Mouse (Mus musculus) midbrain, embryonic 16.5 days (tissue): ENCODE measurements around the gene Jhy. TPM values are rescaled to one million over a fixed set of nuclear protein-coding genes. Genes with fewer than 3 reads are reported as not detected.

ENCODE experiments used
- ATAC-seq: fragments of 200-750 bp; cut with Nextera tagmentation; 2 replicates; pipeline ENCODE4 v1.8.0; 2017; ENCODE audit warnings: moderate TSS enrichment
- H3K27ac ChIP-seq: fragments of 300-500 bp; sonication (generic); 2 replicates; pipeline ENCODE4 v1.5.1; 2014; ENCODE audit warnings: mild to moderate bottlenecking, low read length, mixed read lengths
- H3K27me3 ChIP-seq: fragments of 300-500 bp; sonication (generic); 2 replicates; pipeline ENCODE4 v1.6.1; 2014; ENCODE audit warnings: low read depth, low read length, mixed read lengths; ENCODE audit not compliant: control insufficient read depth, insufficient read depth
- H3K36me3 ChIP-seq: fragments of 300-500 bp; sonication (generic); 2 replicates; pipeline ENCODE4 v1.6.1; 2014; ENCODE audit warnings: mild to moderate bottlenecking, low read length, moderate library complexity, mixed read lengths; ENCODE audit not compliant: control insufficient read depth, insufficient read depth
- H3K4me1 ChIP-seq: fragments of 300-500 bp; sonication (generic); 2 replicates; pipeline ENCODE4 v1.6.1; 2014; ENCODE audit warnings: mild to moderate bottlenecking, low read length, mixed read lengths; ENCODE audit not compliant: control insufficient read depth, insufficient read depth
- H3K4me2 ChIP-seq: fragments of 300-500 bp; sonication (generic); 2 replicates; pipeline ENCODE4 v1.6.1; 2014; ENCODE audit warnings: mild to moderate bottlenecking, low read length, mixed read lengths
- H3K4me3 ChIP-seq: fragments of 300-500 bp; sonication (generic); 2 replicates; pipeline ENCODE4 v1.5.1; 2014; ENCODE audit warnings: low read depth, mild to moderate bottlenecking, low read length, moderate library complexity, mixed read lengths
- H3K9ac ChIP-seq: fragments of 300-500 bp; sonication (generic); 2 replicates; pipeline ENCODE4 v1.6.1; 2014; ENCODE audit warnings: low read depth, low read length, mixed read lengths
- H3K9me3 ChIP-seq: fragments of 300-500 bp; sonication (generic); replicated peaks from 2 replicates; pipeline ENCODE4 v1.6.1; 2014; ENCODE audit warnings: mild to moderate bottlenecking, low read length, mixed read lengths; ENCODE audit not compliant: control insufficient read depth, poor library complexity, severe bottlenecking
- WGBS: fragments of 180-500 bp; shearing (Covaris S2); extraction: QIAGEN DNeasy Blood & Tissue Kit; methylation state at CpG from one replicate; pipeline ENCODE4 v1.1.7; 2014; 5-methylcytosine and 5-hydroxymethylcytosine counted together
- polyA plus RNA-seq: library from polyadenylated mRNA; unstranded; fragments of >200 nt; fragmentation: Nextera tagmentation; extraction: Ambion mirVana; gene quantifications from 2 replicates; pipeline ENCODE4 v1.2.1, GENCODE M21; 2015

Gene Jhy
- polyA plus RNA-seq, 1 experiment from 2014 or later = 1.2 TPM

GRCm38 (mm10) chr9:40889389-40889788 lies 74.5 kb downstream of the Jhy start:
- H3K9me3 ChIP-seq = no peaks in the 10 kb centered on the region
- H3K27me3 ChIP-seq = peaks cover 19% of the 10 kb centered on the region
- H3K36me3 ChIP-seq = no peaks in the 10 kb centered on the region
- H3K4me1 ChIP-seq = no peaks in the 10 kb centered on the region
- H3K27ac ChIP-seq = no peak overlapping the region
- H3K4me2 ChIP-seq = no peak overlapping the region
- no peak overlapping the region for H3K9ac ChIP-seq
- H3K4me3 ChIP-seq = no peak overlapping the region
- no peak for ATAC-seq
- WGBS = 16% methylated on average over 12 of the region's 12 CpGs

GRCm38 (mm10) chr9:40885669-40886068 lies 78.2 kb downstream of the Jhy start:
- Histone ChIP-seq H3K27ac (no peak overlapping the region), H3K36me3 (no peaks in the 10 kb centered on the region), H3K27me3 (peaks cover 41% of the 10 kb centered on the region), H3K4me1 (no peaks in the 10 kb centered on the region), H3K4me2 (peak overlapping the region; percentile 1; the same call in 1 of the 2 replicates), H3K9ac (no peak overlapping the region), H3K9me3 (no peaks in the 10 kb centered on the region), H3K4me3 (no peak overlapping the region)
- no peak for ATAC-seq
- WGBS = 6% methylated on average over 10 of the region's 10 CpGs

GRCm38 (mm10) chr9:40878998-40879397 lies 84.9 kb downstream of the Jhy start:
- Histone ChIP-seq H3K27ac (no peak overlapping the region), H3K9me3 (no peaks in the 10 kb centered on the region), H3K36me3 (no peaks in the 10 kb centered on the region), H3K4me3 (no peak overlapping the region), H3K27me3 (peaks cover 51% of the 10 kb centered on the region), H3K9ac (no peak overlapping the region), H3K4me2 (no peak overlapping the region), H3K4me1 (no peaks in the 10 kb centered on the region; the same call in 1 of the 2 replicates)
- ATAC-seq = no peak
- WGBS = 1% methylated on average over 14 of the region's 14 CpGs

- Histone ChIP-seq H3K9me3 (no peaks in the 10 kb centered on the region), H3K9ac (no peak overlapping the region), H3K36me3 (no peaks in the 10 kb centered on the region), H3K4me1 (no peaks in the 10 kb centered on the region; the same call in 1 of the 2 replicates), H3K27ac (no peak overlapping the region), H3K4me2 (no peak overlapping the region), H3K4me3 (peak overlapping the region; percentile 6; the same call in 1 of the 2 replicates), H3K27me3 (peaks cover 50% of the 10 kb centered on the region)
- WGBS = under 1% methylated on average over 32 of the region's 32 CpGs
- ATAC-seq = no peak
Observed at GRCm38 (mm10) chr9:40878291-40878945, 85.5 kb downstream of the Jhy start.

GRCm38 (mm10) chr9:40877881-40878235 lies 86.1 kb downstream of the Jhy start:
- peak overlapping the region; percentile 6 for H3K4me3 ChIP-seq
- H3K9me3 ChIP-seq = no peaks in the 10 kb centered on the region
- under 1% methylated on average over 29 of the region's 29 CpGs for WGBS
- ATAC-seq = no peak
- no peaks in the 10 kb centered on the region for H3K36me3 ChIP-seq
- H3K4me1 ChIP-seq = no peaks in the 10 kb centered on the region; the same call in 1 of the 2 replicates
- H3K27ac ChIP-seq = no peak overlapping the region
- peaks cover 48% of the 10 kb centered on the region for H3K27me3 ChIP-seq
- H3K4me2 ChIP-seq = peak overlapping the region; percentile 28; the same call in 1 of the 2 replicates
- no peak overlapping the region for H3K9ac ChIP-seq

- no peaks in the 10 kb centered on the region; the same call in 1 of the 2 replicates for H3K4me1 ChIP-seq
- H3K27ac ChIP-seq = no peak overlapping the region
- peaks cover 47% of the 10 kb centered on the region for H3K27me3 ChIP-seq
- no peaks in the 10 kb centered on the region for H3K9me3 ChIP-seq
- under 1% methylated on average over 42 of the region's 42 CpGs for WGBS
- peak overlapping the region; percentile 6; the same call in 1 of the 2 replicates for H3K4me3 ChIP-seq
- no peaks in the 10 kb centered on the region for H3K36me3 ChIP-seq
- peak overlapping the region; percentile 28; the same call in 1 of the 2 replicates for H3K4me2 ChIP-seq
- no peak overlapping the region for H3K9ac ChIP-seq
- ATAC-seq = 0 out of 2 replicates have a peak, but pooled peaks have one; percentile 11
Observed at GRCm38 (mm10) chr9:40877146-40877880, 86.6 kb downstream of the Jhy start.

- Histone ChIP-seq H3K36me3 (no peaks in the 10 kb centered on the region), H3K9ac (no peak overlapping the region), H3K4me1 (peaks cover 2% of the 10 kb centered on the region; the same call in 1 of the 2 replicates), H3K4me3 (no peak overlapping the region), H3K4me2 (no peak overlapping the region), H3K27me3 (peaks cover 48% of the 10 kb centered on the region), H3K9me3 (no peaks in the 10 kb centered on the region), H3K27ac (no peak overlapping the region)
- no peak for ATAC-seq
- 5% methylated on average over 5 of the region's 5 CpGs for WGBS
Observed at GRCm38 (mm10) chr9:40876693-40877092, 87.2 kb downstream of the Jhy start.

- Histone ChIP-seq H3K9me3 (no peaks in the 10 kb centered on the region), H3K4me3 (no peak overlapping the region), H3K36me3 (no peaks in the 10 kb centered on the region), H3K27me3 (peaks cover 46% of the 10 kb centered on the region), H3K27ac (no peak overlapping the region), H3K4me1 (peaks cover 5% of the 10 kb centered on the region; the same call in 1 of the 2 replicates), H3K4me2 (no peak overlapping the region), H3K9ac (no peak overlapping the region)
- no peak for ATAC-seq
- under 1% methylated on average over 29 of the region's 29 CpGs for WGBS
Observed at GRCm38 (mm10) chr9:40876164-40876563, 87.8 kb downstream of the Jhy start.

- no peaks in the 10 kb centered on the region for H3K36me3 ChIP-seq
Observed at GRCm38 (mm10) chr9:40875431-40875830, 88.5 kb downstream of the Jhy start.

More at GRCm38 (mm10) chr9:40875431-40875830, 88.5 kb downstream of the Jhy start:
- peaks cover 5% of the 10 kb centered on the region; the same call in 1 of the 2 replicates for H3K4me1 ChIP-seq
- no peak overlapping the region for H3K9ac ChIP-seq
- no peak overlapping the region for H3K27ac ChIP-seq
- no peak overlapping the region for H3K4me2 ChIP-seq
- WGBS = under 1% methylated on average over 17 of the region's 17 CpGs
- peaks cover 43% of the 10 kb centered on the region for H3K27me3 ChIP-seq
- no peaks in the 10 kb centered on the region for H3K9me3 ChIP-seq
- ATAC-seq = no peak
- H3K4me3 ChIP-seq = no peak overlapping the region
